Mouse (Mus musculus) stomach, postnatal 0 days (tissue): Measurements from ENCODE around the gene Myh3.

Experiments
- CTCF ChIP-seq: IDR thresholded peaks from 2 replicates; pipeline ENCODE4 v1.5.1; 2016; ENCODE audit warnings: antibody characterized with exemption, low read depth, mild to moderate bottlenecking, moderate library complexity
- EP300 ChIP-seq: optimal IDR thresholded peaks from 2 replicates; pipeline ENCODE3; 2016; ENCODE audit warnings: antibody characterized with exemption

DNA sequence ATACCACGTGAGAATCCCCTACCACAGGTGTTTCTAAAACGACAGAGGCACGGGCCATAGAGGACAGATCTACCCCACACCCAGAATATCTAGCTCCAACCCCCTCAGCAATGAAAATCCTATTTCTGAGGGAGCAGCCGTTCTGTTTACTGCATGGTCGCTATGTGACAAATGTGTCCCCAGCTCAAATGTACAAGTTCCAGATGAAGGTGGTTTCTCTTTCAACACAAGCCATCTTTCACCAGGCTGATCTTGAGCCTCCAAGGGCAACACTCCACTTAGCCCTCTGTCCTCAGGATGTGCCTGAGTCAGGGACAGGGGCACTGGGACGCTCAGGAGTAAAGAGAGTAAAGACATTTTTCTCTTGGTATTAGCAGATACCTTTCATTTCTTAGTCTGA is 62.9 kb downstream of the Myh3 start:
- no peak for TF ChIP-seq CTCF
- no peak for TF ChIP-seq EP300
